Mouse (Mus musculus): ENCODE results near the gene Ppp1r36. TPM values are rescaled to one million over a fixed set of nuclear protein-coding genes. Genes with fewer than 3 reads are reported as not detected.

Ppp1r36 gene
- total and polyA plus RNA-seq, 3 experiments: not detected

DNA sequence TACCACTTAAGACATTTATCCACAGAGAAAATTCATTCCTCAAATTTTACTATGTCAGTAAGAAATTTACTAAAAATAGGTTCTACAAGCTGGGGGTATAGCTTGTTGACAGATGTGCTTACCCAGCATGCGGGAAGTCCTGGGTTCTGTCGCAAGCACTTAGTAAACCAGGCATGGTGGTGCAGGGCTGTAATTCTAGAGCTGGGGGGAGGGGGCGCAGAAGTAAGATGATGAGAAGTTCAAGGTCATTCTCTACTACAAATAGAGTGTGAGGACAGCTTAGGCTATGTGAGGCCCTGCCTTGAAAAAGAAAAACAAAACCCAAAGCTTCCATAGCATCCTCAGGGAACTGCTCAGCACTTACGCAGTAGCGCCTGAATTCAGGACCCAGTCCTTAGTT is 38.8 kb upstream of the Ppp1r36 start:
- H3K4me1 ChIP-seq (ENCODE audit: control insufficient read depth in 1 of 2, insufficient read depth in 2 of 2, low read length in 2 of 2): peaks cover 16 to 34% of the 10 kb centered on the region in 2 experiments
- H3K27ac ChIP-seq (ENCODE audit: control insufficient read depth, low read depth, low read length): no peak overlapping the region
- H3K9ac ChIP-seq (ENCODE audit: control insufficient read depth, low read depth, low read length, poor library complexity, severe bottlenecking): no peak overlapping the region
- H3K9me3 ChIP-seq (replicated peaks; ENCODE audit: insufficient read depth, low read length): no peaks in the 10 kb centered on the region
- no peak for TF ChIP-seq GATA1 (IDR thresholded peaks at IDR 0.05; ENCODE audit: low read depth, low read length)
- DNase-seq (ENCODE audit: low read depth, low spot score): no peak
- peaks cover 10 to 42% of the 10 kb centered on the region in 2 experiments for H3K36me3 ChIP-seq (ENCODE audit: control insufficient read depth in 1 of 2, insufficient read depth in 2 of 2, low read length in 2 of 2)
- H3K27me3 ChIP-seq (ENCODE audit: control insufficient read depth in 1 of 2, insufficient read depth in 2 of 2, low read length in 2 of 2): no peaks in the 10 kb centered on the region
- peaks cover 72% of the 10 kb centered on the region for H3K79me2 ChIP-seq (ENCODE audit: control insufficient read depth, insufficient read depth, low read length, poor library complexity)
- H3K4me3 ChIP-seq (ENCODE audit: control insufficient read depth in 1 of 2, insufficient read depth in 1 of 2, low read depth in 2 of 2, low read length in 2 of 2): no peak overlapping the region

DNA sequence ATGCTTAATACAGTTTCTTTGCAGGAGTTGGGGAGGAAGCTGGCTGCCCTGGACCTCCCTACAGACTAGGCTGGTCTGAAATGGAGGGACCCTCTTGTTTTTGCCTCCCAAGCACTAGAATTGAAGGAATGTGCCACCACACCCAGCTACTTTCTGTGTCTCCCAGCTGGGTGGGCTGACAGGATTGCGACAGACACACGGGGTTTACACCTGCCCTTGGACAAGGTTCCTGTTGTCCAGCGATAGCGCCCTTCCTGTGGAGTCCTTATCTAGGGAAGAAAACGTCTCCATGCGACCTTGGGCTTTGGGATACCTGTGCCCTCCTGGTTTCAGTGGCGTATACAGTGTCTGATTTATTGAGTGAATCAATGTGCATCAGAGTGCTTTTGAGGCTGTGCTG is 37.2 kb upstream of the Ppp1r36 start:
- H3K27ac ChIP-seq (ENCODE audit: control insufficient read depth, low read depth, low read length): no peak overlapping the region
- H3K9ac ChIP-seq (ENCODE audit: control insufficient read depth, low read depth, low read length, poor library complexity, severe bottlenecking): no peak overlapping the region
- no peaks in the 10 kb centered on the region for H3K27me3 ChIP-seq (ENCODE audit: control insufficient read depth in 1 of 2, insufficient read depth in 2 of 2, low read length in 2 of 2)
- peaks cover 12 to 27% of the 10 kb centered on the region in 2 experiments for H3K36me3 ChIP-seq (ENCODE audit: control insufficient read depth in 1 of 2, insufficient read depth in 2 of 2, low read length in 2 of 2)
- no peak for TF ChIP-seq ZNF384 (IDR thresholded peaks at IDR 0.05; ENCODE audit: low read depth, low read length)
- no peak for TF ChIP-seq POLR2AphosphoS2 (IDR thresholded peaks at IDR 0.05; ENCODE audit: low read length)
- TF ChIP-seq MXI1 (IDR thresholded peaks at IDR 0.05; ENCODE audit: low read depth, low read length): no peak
- no peak for TF ChIP-seq ETS1 (IDR thresholded peaks at IDR 0.05; ENCODE audit: low read depth, low read length)
- TF ChIP-seq E2F4 (IDR thresholded peaks at IDR 0.05; ENCODE audit: borderline replicate concordance, low read depth, low read length): no peak
- TF ChIP-seq RAD21 (IDR thresholded peaks at IDR 0.05; ENCODE audit: low read depth, low read length): no peak
- TF ChIP-seq MAX (IDR thresholded peaks at IDR 0.05; ENCODE audit: low read length): no peak
- TF ChIP-seq TAL1 (IDR thresholded peaks at IDR 0.05; ENCODE audit: low read length): no peak
- no peak for TF ChIP-seq BHLHE40 (IDR thresholded peaks at IDR 0.05; ENCODE audit: borderline replicate concordance, low read depth, low read length)
- TF ChIP-seq USF1 (IDR thresholded peaks at IDR 0.05; ENCODE audit: low read depth, low read length): no peak
- TF ChIP-seq GATA1 (IDR thresholded peaks at IDR 0.05; ENCODE audit: low read depth, low read length): no peak
- no peak for TF ChIP-seq USF2 (IDR thresholded peaks at IDR 0.05; ENCODE audit: borderline replicate concordance in 1 of 2, insufficient read depth in 1 of 2, low read depth in 1 of 2, low read length in 2 of 2)
- no peak for TF ChIP-seq MYC (IDR thresholded peaks at IDR 0.05; ENCODE audit: low read depth, low read length)
- no peak for TF ChIP-seq SIN3A (IDR thresholded peaks at IDR 0.05; ENCODE audit: low read length)
- no peak for TF ChIP-seq MYB (IDR thresholded peaks at IDR 0.05; ENCODE audit: low read depth, low read length)
- TF ChIP-seq MEF2A (IDR thresholded peaks at IDR 0.05; ENCODE audit: extremely low read depth, insufficient replicate concordance, low read depth, low read length, poor library complexity, severe bottlenecking): no peak
- TF ChIP-seq EP300 (IDR thresholded peaks at IDR 0.05; ENCODE audit: low read depth in 1 of 2, low read length in 2 of 2): no peak
- TF ChIP-seq POLR2AphosphoS5 (IDR thresholded peaks at IDR 0.05; ENCODE audit: borderline replicate concordance, low read depth, low read length): no peak
- no peak for TF ChIP-seq CHD2 (IDR thresholded peaks at IDR 0.05; ENCODE audit: low read length)
- TF ChIP-seq SMC3 (IDR thresholded peaks at IDR 0.05; ENCODE audit: low read depth, low read length): no peak
- peaks cover 11 to 22% of the 10 kb centered on the region in 2 experiments for H3K4me1 ChIP-seq (ENCODE audit: control insufficient read depth in 1 of 2, insufficient read depth in 2 of 2, low read length in 2 of 2)
- no peak overlapping the region for H3K4me3 ChIP-seq (ENCODE audit: control insufficient read depth in 1 of 2, insufficient read depth in 1 of 2, low read depth in 2 of 2, low read length in 2 of 2)
- peaks cover 68% of the 10 kb centered on the region for H3K79me2 ChIP-seq (ENCODE audit: control insufficient read depth, insufficient read depth, low read length, poor library complexity)
- H3K9me3 ChIP-seq (replicated peaks; ENCODE audit: insufficient read depth, low read length): no peaks in the 10 kb centered on the region
- DNase-seq (ENCODE audit: low read depth, low spot score): no peak

Data from MEL (cell line).